Mouse (Mus musculus) liver, adult 2 months (tissue): Measurements from ENCODE around the gene Kif5a.

Experiments
- CTCF ChIP-seq: fragments of 200-500 bp; IDR thresholded peaks from 2 replicates; pipeline ENCODE4 v1.5.1; 2011; ENCODE audit warnings: low read depth, low read length, control low read depth
- POLR2A ChIP-seq: fragments of 200-500 bp; IDR thresholded peaks from 2 replicates; pipeline ENCODE4 v1.6.1; 2011; ENCODE audit warnings: low read length, control low read depth; ENCODE audit not compliant: insufficient read depth; ENCODE audit errors: extremely low read depth

DNA sequence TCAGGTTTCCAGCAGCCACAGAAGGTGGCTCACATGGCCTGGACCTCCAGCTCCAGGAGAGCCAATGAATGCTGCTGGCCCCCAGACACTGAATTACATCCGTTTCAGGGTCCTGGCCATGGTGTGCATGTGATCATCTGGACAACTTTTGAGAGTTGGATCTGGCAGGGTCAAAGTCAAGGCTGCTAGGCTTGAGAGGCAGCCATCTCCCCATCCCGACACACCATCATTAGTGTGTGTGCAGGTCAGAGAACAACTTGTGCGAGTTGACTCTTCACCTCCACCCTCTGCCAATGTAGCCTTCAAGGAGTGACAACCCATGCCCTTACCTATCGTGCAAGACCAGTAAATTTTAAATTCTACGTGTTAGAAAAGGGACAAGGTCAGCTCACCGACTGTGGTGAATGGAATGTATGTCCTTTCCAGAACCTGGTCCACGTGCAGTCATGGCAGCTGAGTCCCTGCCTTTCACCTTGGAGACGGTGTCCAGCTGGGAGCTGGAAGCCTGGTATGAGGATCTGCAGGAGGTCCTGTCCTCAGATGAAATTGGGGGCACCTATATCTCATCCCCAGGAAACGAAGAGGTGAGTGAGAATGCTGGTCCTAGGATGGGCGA is 31.9 kb upstream of the Kif5a start:
- TF ChIP-seq CTCF = no peak
- TF ChIP-seq POLR2A = no peak
